Mouse (Mus musculus) lung, adult 2 months (tissue): ENCODE measurements around the gene Adnp. TPM values are rescaled to one million over a fixed set of nuclear protein-coding genes. Genes with fewer than 3 reads are reported as not detected.
A peak's percentile ranks its signal among the peaks of the same experiment; 100 is the strongest.

ENCODE experiments used
- DNase-seq: peaks from one replicate; pipeline ENCODE4 v3.0.0; 2022
- H3K4me1 ChIP-seq: fragments of 200-500 bp; 2 replicates; pipeline ENCODE4 v1.6.1; 2011; ENCODE audit warnings: low read length; ENCODE audit not compliant: control insufficient read depth, insufficient read depth
- H3K4me3 ChIP-seq: fragments of 200-500 bp; replicated peaks from 2 replicates; pipeline ENCODE3; 2011; ENCODE audit warnings: low read depth, mild to moderate bottlenecking, control low read depth, low read length; ENCODE audit errors: extremely low read depth
- CTCF ChIP-seq: fragments of 200-500 bp; IDR thresholded peaks from 2 replicates; pipeline ENCODE4 v1.5.1; 2011; ENCODE audit warnings: mild to moderate bottlenecking, low read length, control low read depth; ENCODE audit not compliant: insufficient read depth
- POLR2A ChIP-seq: fragments of 200-500 bp; IDR thresholded peaks from 2 replicates; pipeline ENCODE4 v1.6.1; 2011; ENCODE audit warnings: low read depth, mild to moderate bottlenecking, control low read depth, low read length, borderline replicate concordance; ENCODE audit errors: extremely low read depth
- WGBS: fragments of 180-500 bp; shearing (Covaris S2); methylation state at CpG from one replicate; pipeline ENCODE4 v1.1.7; 2018; 5-methylcytosine and 5-hydroxymethylcytosine counted together
- polyA plus RNA-seq: library from polyadenylated mRNA; depleted of rRNA; stranded (reverse); fragments of >200 nt; gene quantifications from 2 replicates; pipeline ENCODE4 v1.2.3, GENCODE M21; 2012

The Adnp gene
- polyA plus RNA-seq, 1 experiment = 18.3 TPM

DNA sequence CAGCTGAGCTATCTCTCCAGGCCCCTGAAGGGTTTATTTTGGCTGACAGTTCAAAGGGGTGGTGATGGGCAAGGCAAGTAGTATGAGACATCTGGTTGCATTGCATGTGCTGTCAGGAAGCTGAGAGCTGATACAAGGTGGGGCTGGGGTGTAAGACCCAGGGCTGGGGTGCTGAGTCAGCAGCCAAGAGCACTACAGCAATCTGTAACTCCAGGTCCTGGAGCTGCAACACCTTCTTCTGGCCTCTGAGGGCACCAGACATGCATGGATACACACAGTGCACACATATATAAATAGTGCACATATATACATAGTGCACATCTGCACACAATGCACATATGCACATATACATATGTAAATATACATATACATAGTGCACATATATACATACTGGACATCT is 35.9 kb upstream of the Adnp start:
- TF ChIP-seq CTCF (no peak), POLR2A (no peak)
- DNase-seq = no peak
- Histone ChIP-seq H3K4me1 (no peaks in the 10 kb centered on the region), H3K4me3 (no peak overlapping the region)

DNA sequence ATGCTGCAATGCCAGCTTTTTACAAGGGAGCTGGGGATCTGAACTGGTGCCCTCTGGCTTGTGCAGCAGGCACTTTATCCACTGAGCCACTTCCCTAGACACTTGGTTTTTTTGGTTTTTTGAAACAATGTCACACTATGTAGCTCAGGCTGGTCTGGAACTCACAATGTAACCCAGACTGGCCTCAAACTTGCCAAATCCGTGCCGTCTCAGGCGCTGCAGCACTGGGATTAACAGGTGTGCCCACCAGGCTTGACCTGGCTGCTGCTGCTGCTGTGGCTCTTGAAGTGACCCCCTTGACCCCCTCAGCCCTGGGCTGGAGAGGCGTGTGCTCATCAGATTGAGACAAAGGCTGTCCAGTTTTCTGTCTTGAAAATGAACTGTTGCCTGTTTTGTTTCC is 31.4 kb upstream of the Adnp start:
- WGBS = 87% methylated on average over 4 of the region's 4 CpGs
- no peak for DNase-seq
- H3K4me3 ChIP-seq = no peak overlapping the region
- H3K4me1 ChIP-seq = no peaks in the 10 kb centered on the region
- TF ChIP-seq POLR2A = no peak
- TF ChIP-seq CTCF = no peak

DNA sequence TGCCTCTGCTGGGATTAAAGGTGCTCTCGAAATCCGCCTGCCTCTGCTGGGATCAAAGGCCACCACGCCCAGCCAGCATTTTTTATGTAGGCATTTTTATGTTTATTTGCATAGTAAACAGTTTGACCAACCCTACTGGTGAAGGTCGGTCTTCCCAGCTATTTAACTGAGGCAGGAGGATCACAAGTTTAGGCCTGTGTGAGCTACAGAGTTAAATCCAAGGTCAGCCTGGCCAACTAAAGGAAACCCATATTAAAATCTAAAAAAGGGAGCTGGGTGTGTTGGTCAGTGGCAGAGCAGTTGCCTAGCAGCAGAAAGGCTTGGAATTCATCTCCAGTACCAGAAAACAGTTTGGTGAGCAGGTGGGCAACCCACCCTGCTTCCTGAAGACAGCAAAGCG is 26.4 kb upstream of the Adnp start:
- no peak overlapping the region for H3K4me3 ChIP-seq
- DNase-seq = no peak
- peaks cover 6% of the 10 kb centered on the region for H3K4me1 ChIP-seq
- TF ChIP-seq CTCF (no peak), POLR2A (no peak)
- 86% methylated on average over 5 of the region's 5 CpGs for WGBS

DNA sequence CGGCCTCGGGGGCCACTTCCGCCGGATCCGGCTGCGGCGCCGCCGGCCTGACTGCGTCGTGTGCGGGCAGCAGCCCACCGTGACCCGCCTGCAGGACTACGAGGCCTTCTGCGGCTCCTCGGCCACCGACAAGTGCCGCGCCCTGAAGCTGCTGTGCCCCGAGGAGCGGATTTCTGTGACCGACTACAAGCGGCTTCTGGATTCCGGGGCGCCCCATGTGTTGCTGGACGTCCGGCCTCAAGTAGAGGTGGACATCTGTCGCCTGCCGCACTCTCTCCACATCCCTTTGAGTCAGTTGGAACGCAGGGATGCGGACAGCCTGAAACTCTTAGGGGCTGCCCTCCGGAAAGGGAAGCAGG is 24.5 kb upstream of the Adnp start:
- TF ChIP-seq POLR2A (no peak), CTCF (no peak)
- 47% methylated on average over 33 of the region's 33 CpGs for WGBS
- no peak for DNase-seq
- peak overlapping the region; percentile 87 for H3K4me3 ChIP-seq
- H3K4me1 ChIP-seq = peaks cover 6% of the 10 kb centered on the region

DNA sequence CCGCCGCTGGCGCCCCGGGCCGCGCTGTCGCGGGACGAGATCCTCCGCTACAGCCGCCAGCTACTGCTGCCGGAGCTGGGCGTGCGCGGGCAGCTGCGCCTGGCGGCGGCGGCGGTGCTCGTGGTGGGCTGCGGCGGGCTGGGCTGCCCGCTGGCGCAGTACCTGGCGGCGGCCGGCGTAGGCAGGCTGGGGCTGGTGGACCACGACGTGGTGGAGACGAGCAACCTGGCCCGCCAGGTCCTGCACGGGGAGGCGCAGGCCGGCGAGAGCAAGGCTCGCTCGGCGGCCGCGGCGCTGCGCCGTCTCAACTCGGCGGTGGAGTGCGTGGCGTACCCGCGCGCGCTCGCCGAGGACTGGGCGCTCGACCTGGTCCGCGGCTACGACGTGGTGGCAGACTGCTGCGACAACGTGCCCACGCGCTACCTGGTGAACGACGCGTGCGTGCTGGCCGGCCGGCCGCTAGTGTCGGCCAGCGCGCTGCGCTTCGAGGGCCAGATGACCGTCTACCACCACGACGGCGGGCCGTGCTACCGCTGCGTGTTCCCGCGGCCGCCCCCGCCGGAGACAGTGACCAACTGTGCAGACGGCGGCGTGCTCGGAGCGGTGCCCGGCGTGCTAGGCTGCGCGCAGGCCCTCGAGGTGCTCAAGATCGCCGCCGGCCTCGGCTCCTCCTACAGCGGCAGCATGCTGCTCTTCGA is 24.0 kb upstream of the Adnp start:
- WGBS = 2% methylated on average over 105 of the region's 105 CpGs
- Histone ChIP-seq H3K4me1 (peaks cover 6% of the 10 kb centered on the region), H3K4me3 (peak overlapping the region; percentile 87)
- no peak for TF ChIP-seq POLR2A
- DNase-seq = no peak

DNA sequence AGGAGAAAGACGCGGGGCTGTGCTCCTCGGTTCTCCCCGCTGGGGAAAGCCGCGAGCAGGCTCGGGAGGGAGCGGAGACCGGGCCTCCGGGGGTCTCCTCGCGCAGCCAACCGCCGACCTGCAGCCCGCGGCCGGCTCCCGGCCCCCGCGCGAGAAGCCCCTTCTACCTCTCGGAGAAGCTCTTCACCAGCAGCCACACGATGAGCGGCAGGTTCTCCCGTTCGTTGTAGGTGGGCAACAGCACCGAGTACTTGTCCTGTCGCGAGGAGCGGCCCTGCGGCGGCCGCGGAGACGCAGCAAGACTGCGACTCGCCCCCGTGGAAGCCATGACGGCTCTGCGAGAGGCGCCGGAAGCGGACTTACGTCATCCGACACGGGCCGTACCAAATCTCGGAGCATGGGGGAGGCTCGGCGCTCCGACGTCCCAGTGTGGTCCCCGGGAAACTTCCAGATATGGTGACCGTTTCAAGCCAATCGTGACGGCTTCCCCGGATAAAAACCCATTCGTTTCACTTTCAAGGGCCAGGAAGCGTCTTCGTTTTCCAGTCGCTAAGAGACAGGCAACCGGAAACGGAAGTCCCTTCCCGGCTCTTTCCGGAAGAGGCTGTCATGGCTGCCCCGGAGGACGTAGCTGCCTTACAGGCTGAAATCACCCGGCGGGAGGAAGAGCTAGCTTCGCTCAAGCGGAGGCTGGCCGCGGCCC is 23.3 kb upstream of the Adnp start, which contains the start of the genes Gm20716, Dpm1 and Mocs3:
Gene Gm20716 (minus strand): TSS at position 339 of the 703 bp plus-strand sequence.
Gene Dpm1 (minus strand): TSS at position 566 of the 703 bp plus-strand sequence.
Gene Mocs3 (plus strand): TSS at position 597 of the 703 bp plus-strand sequence.
- peak; percentile 93 for DNase-seq
- peaks cover 6% of the 10 kb centered on the region for H3K4me1 ChIP-seq
- WGBS = under 1% methylated on average over 73 of the region's 73 CpGs
- H3K4me3 ChIP-seq = peak within 1 kb of the TSS; percentile 87
- TF ChIP-seq POLR2A (peak; percentile 92), CTCF (no peak)

DNA sequence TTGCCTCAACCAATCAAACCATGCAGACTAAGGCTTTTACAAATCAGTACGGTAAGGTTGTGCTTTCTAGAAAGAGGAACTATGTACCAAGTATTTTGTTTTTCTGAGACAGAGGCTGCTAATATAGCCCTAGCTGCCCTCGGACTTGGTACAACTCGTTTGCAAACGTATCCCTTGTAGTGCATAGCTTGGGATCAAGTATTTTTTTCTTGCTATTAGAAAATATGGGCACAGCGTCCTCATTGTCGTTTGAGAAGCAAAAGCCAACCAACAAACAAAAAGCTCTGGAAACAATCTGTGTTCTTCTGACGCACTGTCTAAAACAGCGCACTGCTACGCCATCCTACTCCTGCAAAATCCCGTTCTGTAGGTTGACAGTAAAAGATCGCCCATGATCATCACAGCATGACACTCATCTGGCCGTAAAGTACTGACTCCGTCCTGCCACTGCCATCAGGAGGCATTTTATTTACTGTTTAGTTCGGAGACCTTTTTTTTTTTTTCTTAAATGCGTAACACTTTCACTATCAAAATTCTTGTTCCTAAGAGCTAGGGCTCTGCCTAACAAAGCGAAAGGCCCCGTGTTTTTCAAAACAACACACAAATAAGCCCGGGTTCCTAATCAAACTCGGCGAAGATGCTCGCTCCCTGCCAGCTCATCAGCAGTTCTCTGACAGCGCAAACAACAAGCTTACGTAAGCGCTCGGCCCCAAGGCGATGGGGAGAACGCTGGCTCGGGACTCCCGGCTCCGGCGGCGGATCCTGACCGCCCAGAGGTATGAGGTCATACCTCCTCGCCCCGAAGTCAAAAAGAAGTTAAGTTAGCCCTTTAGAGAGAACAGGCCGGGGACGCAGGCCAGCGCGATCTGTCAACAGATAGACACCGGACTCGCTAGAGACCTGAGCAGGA is 22.5 kb upstream of the Adnp start:
- Histone ChIP-seq H3K4me3 (peak overlapping the region; percentile 87), H3K4me1 (peaks cover 6% of the 10 kb centered on the region)
- WGBS = 12% methylated on average over 41 of the region's 41 CpGs
- DNase-seq = no peak
- TF ChIP-seq CTCF (no peak), POLR2A (no peak)

DNA sequence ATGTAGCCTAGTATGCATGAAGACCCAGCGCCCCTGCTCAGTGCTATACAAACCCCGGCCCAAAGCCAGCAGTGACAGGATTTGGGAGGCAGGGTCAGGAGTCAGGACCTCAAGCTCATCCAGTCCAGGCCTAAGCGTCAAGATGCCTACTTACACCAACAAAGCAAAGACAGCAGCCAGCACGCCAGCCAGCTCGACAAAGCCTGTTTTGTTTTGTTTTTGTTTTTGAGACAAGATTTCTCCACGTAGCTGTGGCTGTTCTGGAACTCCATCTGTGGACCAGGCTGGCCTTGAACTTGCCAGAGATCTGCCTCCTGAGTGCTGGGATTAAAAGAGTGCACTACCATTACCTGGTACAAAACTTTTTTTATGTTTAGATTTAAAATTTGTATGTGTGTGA is 16.4 kb upstream of the Adnp start:
- no peak overlapping the region for H3K4me3 ChIP-seq
- whole genome bisulfite sequencing = 83% methylated on average over 6 of the region's 6 CpGs
- no peak for DNase-seq
- TF ChIP-seq CTCF = no peak
- no peak for TF ChIP-seq POLR2A
- H3K4me1 ChIP-seq = no peaks in the 10 kb centered on the region; the same call in 1 of the 2 replicates

DNA sequence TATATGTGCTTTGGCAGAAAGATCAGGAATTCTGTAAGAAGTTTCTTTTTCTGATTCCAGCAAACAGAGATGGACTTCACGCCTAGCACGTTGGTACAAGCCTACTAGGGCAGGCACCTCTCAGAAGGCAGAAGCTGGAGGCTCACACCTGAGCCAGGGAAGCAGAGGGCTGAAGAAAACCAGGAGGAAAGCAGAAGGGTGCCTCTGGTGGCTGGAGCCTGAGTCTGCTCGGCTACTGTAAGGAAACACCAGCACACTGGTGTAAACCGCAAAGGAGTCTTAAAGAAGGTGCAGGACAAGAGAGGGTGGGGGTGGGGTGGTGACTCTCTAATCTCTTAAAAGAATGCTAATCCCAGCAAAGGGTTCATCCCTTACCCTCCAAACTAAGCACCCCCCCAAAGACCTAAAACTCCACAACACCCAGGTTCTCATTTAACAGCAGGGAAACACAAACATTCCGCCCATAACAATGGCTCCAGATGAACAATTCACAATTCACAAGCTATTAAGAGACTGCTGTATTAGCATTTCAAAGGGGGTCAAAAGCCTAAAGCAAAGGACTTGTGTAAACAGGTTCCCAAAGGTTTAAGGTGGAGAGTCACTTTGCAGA is 7.0 kb upstream of the Adnp start:
- Histone ChIP-seq H3K4me3 (no peak overlapping the region), H3K4me1 (no peaks in the 10 kb centered on the region)
- TF ChIP-seq CTCF (0 out of 2 replicates have a peak, but pooled peaks have one; percentile 21), POLR2A (no peak)
- no peak for DNase-seq
- WGBS = 58% methylated on average over 5 of the region's 5 CpGs
